Mouse (Mus musculus) brown adipose tissue, adult 24 weeks (tissue): ENCODE results near the gene Lrguk. TPM values are rescaled to one million over a fixed set of nuclear protein-coding genes. Genes with fewer than 3 reads are reported as not detected.

ENCODE experiments used
- H3K27ac ChIP-seq: fragments of 200-500 bp; replicated peaks from 2 replicates; pipeline ENCODE4 v1.5.1; 2012; ENCODE audit warnings: low read depth, mild to moderate bottlenecking, low read length
- H3K4me1 ChIP-seq: fragments of 200-500 bp; 2 replicates; pipeline ENCODE4 v1.6.1; 2012; ENCODE audit warnings: low read length, mixed read lengths; ENCODE audit not compliant: control insufficient read depth, insufficient read depth, insufficient read length
- H3K4me3 ChIP-seq: fragments of 200-500 bp; 2 replicates; pipeline ENCODE4 v1.5.1; 2012; ENCODE audit warnings: low read depth, mild to moderate bottlenecking, low read length, moderate library complexity; ENCODE audit not compliant: insufficient read depth
- polyA plus RNA-seq: library from polyadenylated mRNA; stranded (reverse); fragments of >200 nt; gene quantifications from 2 replicates; pipeline ENCODE4 v1.2.4, GENCODE M21; 2012; ENCODE audit not compliant: missing spikeins, insufficient read depth, insufficient read length

The Lrguk gene
- polyA plus RNA-seq, 1 experiment, result not detected

GRCm38 (mm10) chr6:34170844-34171494 is 141.7 kb downstream of the Lrguk start:
- H3K4me1 ChIP-seq, result peaks cover 2% of the 10 kb centered on the region; the same call in 1 of the 2 replicates
- no peak overlapping the region for H3K4me3 ChIP-seq
- no peak overlapping the region for H3K27ac ChIP-seq

- Histone ChIP-seq H3K4me1 (peaks cover 2% of the 10 kb centered on the region; the same call in 1 of the 2 replicates), H3K4me3 (no peak overlapping the region), H3K27ac (no peak overlapping the region)
These were observed 142.7 kb downstream of the Lrguk start for GRCm38 (mm10) chr6:34171748-34172457.

- H3K27ac ChIP-seq, result no peak overlapping the region
- H3K4me3 ChIP-seq, result no peak overlapping the region
- peaks cover 2% of the 10 kb centered on the region; the same call in 1 of the 2 replicates for H3K4me1 ChIP-seq
These were observed 144.0 kb downstream of the Lrguk start for GRCm38 (mm10) chr6:34173251-34173650.

GRCm38 (mm10) chr6:34174715-34175114 is 145.5 kb downstream of the Lrguk start:
- Histone ChIP-seq H3K4me3 (no peak overlapping the region), H3K27ac (no peak overlapping the region), H3K4me1 (peaks cover 2% of the 10 kb centered on the region; the same call in 1 of the 2 replicates)

GRCm38 (mm10) chr6:34176111-34176863 is 147.0 kb downstream of the Lrguk start:
- Histone ChIP-seq H3K4me1 (peaks cover 2% of the 10 kb centered on the region; the same call in 1 of the 2 replicates), H3K27ac (no peak overlapping the region), H3K4me3 (peak overlapping the region; percentile 80)

- Histone ChIP-seq H3K4me3 (peak within 1 kb of the TSS; percentile 80), H3K4me1 (peaks cover 2% of the 10 kb centered on the region; the same call in 1 of the 2 replicates), H3K27ac (no peak within 1 kb of the TSS)
These were observed 147.6 kb downstream of the Lrguk start, which contains the start of gene Slc35b4 for GRCm38 (mm10) chr6:34176864-34177247. Gene Slc35b4, minus strand, starts transcription at chr6:34177111.

GRCm38 (mm10) chr6:34179007-34179406 is 149.8 kb downstream of the Lrguk start:
- no peak overlapping the region for H3K4me3 ChIP-seq
- no peaks in the 10 kb centered on the region for H3K4me1 ChIP-seq
- no peak overlapping the region for H3K27ac ChIP-seq

GRCm38 (mm10) chr6:34179911-34180310 is 150.7 kb downstream of the Lrguk start:
- Histone ChIP-seq H3K27ac (no peak overlapping the region), H3K4me3 (no peak overlapping the region), H3K4me1 (no peaks in the 10 kb centered on the region)

GRCm38 (mm10) chr6:34181961-34182360 is 152.7 kb downstream of the Lrguk start:
- Histone ChIP-seq H3K27ac (no peak overlapping the region), H3K4me1 (no peaks in the 10 kb centered on the region), H3K4me3 (no peak overlapping the region)

GRCm38 (mm10) chr6:34183326-34183725 is 154.1 kb downstream of the Lrguk start:
- no peak overlapping the region for H3K27ac ChIP-seq
- H3K4me3 ChIP-seq, result no peak overlapping the region
- peaks cover 3% of the 10 kb centered on the region; the same call in 1 of the 2 replicates for H3K4me1 ChIP-seq

Other genes with a start within 250 kb of the Lrguk start
- 6.6 and 13.8 TPM in 2 replicates for gene Slc35b4, start 147.7 kb downstream of the Lrguk start, polyA plus RNA-seq